Mouse (Mus musculus) yolk sac, embryonic 10.5 days (tissue): ENCODE measurements around the gene Nprl2.
"Not testable (repeated sequence)": the region's sequence is repeated elsewhere in the genome, so short reads cannot be mapped to it uniquely, and the experiment has no call there.

ENCODE experiments used
- DNase-seq: peaks from one replicate; pipeline ENCODE4 v3.0.0-alpha.2; 2017; ENCODE audit warnings: low spot score

Gene Nprl2

DNA sequence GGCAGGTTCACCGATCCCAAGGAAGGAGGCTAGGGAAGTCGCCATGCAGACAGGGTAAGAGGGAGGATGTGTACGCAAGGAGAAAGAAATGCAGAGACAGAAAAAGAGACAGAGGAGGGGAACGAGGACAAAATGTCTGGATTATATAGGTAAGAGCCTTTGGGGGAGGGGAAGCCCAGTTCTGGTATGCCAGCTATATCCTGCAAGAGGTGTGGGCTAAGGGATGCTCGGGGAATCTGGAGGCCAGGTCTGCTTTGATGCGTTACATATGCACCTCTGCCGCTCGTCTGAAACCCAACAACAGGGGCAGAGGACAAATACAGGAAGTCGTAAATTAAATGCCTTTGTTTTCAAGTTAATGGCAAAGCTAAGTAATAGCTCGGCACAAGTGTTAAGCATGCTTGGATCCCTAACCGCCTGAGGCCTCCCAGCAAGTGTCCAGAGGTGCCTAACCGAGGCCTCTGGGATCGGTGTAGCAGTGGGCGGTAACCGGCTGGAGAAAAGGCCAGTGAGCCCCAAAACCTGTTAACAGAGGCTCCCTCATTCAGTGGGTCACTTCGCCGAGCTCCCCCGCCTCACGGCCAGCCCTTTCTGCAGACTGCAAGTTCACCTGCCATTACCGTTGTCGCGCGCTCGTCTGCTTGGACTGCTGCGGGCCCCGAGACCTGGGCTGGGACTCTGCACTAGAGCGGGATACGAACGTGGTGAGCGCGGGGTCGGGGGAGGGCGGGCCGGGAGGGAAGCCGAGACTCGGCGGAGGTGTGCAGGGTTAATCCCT, 11.7 kb downstream of the Nprl2 start:
- no peak for DNase-seq

DNA sequence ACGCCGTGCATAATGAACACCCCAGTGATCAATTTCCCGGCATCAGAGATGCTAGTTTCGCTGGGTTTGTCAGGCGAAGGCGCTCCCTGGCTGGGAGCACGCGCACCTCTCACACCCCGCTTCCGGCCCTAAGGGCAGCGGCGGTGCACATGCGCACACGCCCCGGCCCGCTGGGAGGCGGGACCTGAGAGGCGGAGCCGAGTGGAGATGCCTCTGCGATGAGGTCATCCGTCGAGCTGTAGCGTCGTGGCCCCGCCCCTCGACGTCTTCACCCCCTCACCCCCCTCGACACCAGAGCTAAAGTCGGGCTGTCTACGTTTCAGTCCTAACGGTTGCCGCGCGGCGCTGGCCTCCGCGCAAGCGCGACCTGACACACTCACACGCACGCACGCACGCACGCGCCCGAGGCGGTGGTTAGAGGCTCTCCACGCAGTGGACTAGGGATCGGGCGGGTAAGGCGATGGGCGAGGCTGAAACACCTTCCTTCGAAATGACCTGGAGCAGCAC, 12.3 kb downstream of the Nprl2 start:
- peak; percentile 98 for DNase-seq

DNA sequence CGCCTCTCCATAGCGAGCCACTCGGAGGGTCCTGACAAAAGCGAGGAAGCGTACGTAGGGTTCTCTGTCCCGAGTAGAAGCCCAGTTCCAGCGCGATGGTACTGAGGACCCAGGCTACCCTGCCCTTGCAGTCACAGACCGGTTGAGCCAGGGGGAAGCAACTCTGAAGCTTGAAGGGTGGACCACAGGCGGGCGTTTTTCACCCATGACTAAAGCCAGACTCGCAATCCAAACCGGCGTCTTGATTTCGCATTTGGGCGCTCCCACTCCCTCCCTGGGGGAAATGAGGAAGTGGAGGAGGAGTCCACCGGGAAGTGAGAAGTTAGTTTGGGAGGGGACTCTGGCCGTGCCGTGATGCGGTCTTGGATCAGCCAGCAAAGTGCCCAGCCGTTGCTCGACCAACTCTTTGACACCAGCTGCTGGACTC, 13.0 kb downstream of the Nprl2 start:
- DNase-seq, result peak; percentile 73

DNA sequence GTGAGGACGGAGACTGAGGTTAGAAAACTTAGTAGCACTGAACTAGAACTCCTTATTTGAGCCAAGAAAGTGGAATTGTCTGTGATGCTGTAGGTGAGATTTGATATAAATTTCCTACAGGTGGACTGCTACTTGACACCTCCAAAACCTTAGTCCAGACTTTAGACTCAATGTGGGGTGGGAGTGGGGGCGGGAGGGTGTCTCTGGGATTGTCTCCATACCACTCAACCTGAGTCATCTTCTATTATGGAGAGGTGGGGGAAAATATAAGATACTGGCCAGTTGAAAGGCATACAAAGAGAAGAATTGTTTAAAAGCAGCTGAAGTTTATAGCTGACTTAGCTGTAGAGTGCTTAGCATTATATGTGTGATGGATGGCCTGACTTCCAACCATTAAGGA, 13.7 kb downstream of the Nprl2 start:
- no peak for DNase-seq

DNA sequence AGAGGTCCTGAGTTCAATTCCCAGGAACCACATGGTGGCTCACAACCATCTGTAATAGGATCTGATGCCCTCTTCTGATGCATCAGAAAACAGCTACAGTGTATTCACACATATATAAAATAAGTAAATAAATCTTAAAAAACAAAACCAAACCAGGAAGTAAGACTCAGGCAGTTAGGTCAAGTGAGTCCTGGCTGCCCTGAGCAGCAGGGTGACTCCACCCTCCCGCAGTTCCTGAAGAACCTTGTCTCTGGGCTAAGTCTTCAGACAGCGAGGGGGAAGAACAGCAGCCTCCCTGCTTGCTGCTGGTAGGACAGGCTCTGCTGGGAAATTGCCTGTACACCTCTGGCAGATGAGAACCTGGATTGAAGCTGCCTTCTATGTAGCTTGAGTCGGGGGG, 14.3 kb downstream of the Nprl2 start:
- no peak for DNase-seq

DNA sequence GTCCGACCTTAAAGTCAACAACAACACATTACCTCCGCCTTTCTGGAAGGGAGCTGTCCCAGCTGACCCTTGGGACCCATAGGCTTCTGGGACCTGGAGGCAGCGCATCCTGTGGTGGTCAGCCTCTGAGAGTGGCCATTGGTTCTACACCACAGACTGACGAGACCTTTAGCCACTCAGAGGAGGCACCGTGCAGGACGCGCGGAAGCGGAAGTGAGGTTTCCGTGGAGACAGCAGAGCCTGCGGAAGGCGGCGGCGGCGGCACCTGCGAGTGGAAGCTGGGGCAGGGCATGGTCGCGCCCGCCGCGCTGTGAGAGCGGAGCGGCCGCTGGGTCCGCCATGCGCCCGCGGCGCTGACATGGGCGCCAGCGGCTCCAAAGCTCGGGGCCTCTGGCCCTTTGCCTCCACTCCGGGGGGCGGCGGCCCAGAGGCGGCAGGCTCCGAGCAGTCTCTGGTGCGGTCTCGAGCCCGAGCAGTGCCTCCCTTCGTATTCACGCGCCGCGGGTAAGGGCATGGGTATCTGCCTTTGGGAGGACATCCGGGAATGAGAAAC, 21.1 kb downstream of the Nprl2 start, which contains the start of gene Tusc2:
Tusc2 (plus strand) TSS at position 227 of the 553 bp plus-strand sequence.
- peak; percentile 95 for DNase-seq

DNA sequence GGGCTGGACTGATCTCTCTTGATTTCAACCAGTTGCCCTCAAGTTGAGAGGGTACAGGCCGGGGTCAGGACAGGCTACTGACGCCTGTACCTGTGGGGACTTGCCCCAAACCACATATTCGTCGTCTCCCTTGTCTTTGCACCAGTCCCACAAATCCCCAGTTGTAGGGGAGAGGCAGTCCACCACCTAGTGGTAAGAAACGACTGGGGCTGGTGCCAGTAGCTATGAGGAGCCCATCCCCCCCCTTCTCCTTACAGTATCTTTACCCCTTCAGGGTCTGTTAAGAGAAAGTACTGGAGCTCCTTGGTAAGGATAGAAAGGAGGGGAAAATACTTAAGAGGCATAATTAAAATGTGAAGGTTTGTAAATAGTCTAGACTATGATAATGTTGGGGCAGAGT, 23.5 kb downstream of the Nprl2 start:
- DNase-seq, result not testable (repeated sequence)

DNA sequence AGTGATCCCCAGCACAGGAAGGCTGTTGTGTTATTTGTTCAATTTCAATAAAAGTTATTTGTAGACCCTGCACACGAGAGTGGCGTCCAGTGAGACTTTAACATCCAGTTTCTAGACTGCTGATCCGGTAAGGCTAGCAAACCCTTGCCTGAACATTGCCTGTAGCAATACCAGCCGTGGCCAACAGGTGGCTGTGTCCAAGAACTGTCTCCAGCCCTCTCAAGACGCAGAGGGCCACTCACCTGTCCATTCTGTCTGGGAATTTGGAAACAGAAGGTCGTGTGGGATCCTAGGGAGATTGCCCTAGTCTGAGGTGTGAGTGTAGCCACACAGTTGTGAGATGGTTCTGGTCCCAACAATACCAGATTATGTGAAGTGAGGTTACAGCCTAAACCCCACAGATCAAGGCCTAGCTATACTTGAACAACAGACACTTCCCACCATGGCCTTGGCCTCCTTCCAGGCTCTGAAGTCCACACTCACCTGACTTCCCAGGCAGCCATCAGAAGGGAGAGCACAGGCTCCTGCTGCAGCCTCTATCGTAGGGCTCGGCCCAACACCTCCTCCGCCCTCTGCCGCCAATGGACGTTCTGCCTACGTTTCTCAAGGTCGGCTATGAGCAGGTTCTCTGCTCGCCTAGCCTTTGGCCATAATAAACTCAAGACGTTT, 24.1 kb downstream of the Nprl2 start:
- DNase-seq, result peak; percentile 82

DNA sequence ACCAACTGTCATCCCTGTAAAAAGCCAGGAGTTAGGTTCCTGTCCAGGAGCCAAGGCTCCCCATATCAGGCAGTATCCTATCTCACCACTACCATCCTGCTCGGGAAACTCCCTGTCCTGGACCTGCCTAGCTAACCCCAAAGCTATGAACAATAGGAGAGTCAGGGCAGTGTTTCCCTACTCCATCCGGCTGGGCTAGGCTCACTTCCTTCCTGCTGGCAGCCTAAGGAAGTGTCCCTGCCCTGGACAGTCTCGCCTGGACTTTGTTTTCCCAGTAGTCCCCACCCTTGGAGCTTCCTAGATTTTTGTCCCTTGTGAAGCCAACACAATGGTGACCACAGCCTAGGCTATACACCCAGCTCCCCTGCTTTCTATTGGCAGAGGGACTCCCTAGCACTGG, 24.8 kb downstream of the Nprl2 start:
- peak; percentile 50 for DNase-seq

DNA sequence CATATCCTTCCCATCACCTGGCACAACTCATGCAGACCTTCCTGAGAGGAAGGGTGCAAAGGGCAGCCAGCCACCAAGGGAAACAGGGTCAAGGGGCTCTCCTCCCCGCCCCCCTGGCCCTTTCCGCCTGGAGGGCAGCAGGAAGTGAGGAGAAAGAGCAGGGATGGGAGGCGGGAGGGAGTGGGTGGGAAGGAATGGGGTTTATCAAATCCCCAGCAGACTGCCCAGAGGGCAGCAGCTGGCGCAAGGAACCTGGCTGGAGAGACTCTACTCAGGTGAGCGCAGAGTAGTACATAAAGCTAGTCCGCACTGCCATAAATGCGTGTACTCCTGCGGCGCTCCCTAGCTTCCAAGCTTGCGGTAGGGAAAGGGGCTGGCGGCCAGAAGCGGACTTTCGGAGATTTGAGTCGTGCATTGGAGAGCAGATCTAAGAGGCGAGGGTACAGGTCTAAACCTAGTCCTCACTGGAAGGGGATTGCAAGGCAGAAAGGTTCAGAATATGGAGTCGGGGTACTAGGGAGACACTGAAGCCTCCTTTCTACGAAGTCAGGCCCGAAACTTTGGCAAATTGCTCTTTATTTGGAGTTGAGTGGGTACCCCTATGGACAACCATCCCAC, 25.8 kb downstream of the Nprl2 start, which contains the start of gene Hyal2:
Hyal2 (plus strand) TSS at position 244 of the 618 bp plus-strand sequence.
- peak; percentile 80 for DNase-seq

DNA sequence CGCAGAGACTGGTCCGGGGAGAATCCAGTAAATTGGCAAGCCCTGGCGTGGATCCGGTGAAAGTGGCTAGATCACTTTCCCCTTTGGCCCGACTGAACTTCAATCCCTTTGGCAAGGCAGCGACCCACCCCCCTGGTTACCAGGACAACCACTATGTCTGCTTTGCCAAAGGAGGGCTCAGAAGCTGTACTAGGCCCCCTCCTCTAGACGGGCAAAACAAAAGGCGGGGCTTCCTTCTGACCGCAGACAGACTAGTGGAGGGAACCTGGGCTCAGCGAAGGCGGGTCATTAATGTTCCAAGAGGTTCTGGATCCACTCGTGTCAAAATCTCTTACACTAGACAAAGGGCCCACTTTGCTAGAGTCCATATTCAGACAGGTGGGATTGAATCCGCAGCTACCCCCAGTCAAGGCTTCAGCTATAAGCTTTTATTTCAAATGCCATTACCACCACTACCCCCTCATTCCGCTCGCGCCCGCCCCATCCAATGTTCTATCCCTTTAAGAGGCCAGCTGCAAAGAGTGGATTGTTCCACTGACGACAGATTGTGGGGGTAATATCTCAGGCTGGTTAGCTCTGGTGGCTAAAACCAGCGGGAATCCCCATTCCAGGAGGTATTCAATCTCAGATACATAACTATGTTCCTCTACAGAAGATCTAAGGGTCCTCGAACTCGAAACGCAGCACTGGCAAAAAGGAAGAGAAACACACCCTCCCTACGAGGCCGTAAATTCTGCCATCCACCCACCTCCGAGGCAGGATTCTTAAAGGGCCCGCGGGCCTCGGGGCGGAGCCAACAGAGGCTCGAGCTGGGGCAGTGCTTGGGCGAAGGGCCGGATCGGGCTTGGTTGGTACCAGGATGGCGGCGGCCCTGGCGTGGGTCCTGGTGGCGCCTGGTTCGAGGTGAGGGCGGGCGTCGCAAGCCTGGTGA, 26.6 kb downstream of the Nprl2 start:
- DNase-seq, result peak; percentile 92

DNA sequence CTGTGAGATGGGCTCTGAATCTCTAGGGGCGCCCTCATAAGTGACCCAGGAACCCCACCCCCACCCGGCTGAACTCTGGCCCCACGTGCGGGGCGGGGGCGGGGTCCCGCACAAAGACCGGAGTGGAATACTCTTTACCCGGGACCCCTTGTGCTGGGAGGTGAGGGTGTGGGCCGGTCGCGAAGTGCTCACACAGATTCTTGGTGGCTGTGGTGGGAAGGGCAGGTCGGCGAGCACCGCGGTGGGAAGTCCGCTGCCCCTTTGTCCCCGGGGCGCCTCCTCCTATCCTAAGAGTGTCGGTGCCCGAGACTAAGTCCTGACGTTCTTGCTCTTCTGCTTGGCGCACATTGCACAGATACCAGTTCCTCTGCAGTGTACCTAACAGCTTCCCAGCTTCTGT, 27.2 kb downstream of the Nprl2 start:
- no peak for DNase-seq

DNA sequence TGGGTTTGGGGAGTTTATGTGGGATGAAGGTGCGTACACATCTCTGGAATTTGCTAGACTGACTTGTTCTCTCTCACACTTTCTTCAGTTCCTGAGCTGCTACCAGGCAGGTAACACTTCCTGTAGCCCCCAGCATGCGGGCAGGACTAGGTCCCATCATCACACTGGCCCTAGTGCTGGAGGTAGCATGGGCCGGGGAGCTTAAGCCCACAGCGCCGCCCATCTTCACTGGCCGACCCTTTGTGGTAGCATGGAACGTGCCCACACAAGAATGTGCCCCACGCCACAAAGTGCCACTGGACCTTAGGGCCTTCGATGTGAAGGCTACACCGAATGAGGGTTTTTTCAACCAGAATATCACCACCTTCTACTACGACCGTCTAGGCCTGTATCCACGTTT, 28.0 kb downstream of the Nprl2 start:
- no peak for DNase-seq

DNA sequence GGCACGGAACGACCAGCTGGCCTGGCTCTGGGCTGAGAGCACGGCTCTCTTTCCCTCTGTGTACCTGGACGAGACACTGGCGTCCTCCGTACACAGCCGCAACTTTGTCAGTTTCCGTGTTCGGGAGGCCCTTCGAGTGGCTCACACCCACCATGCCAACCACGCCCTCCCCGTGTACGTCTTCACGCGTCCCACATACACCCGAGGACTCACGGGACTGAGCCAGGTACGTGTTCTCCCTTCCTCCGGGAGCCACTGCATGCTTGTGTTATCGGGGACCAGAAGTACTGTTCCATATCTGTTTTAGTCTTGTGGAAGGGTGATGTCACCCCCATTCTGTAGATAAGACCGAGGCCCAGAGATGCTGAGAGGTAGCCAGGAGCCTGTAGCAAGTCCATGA, 28.8 kb downstream of the Nprl2 start:
- no peak for DNase-seq

DNA sequence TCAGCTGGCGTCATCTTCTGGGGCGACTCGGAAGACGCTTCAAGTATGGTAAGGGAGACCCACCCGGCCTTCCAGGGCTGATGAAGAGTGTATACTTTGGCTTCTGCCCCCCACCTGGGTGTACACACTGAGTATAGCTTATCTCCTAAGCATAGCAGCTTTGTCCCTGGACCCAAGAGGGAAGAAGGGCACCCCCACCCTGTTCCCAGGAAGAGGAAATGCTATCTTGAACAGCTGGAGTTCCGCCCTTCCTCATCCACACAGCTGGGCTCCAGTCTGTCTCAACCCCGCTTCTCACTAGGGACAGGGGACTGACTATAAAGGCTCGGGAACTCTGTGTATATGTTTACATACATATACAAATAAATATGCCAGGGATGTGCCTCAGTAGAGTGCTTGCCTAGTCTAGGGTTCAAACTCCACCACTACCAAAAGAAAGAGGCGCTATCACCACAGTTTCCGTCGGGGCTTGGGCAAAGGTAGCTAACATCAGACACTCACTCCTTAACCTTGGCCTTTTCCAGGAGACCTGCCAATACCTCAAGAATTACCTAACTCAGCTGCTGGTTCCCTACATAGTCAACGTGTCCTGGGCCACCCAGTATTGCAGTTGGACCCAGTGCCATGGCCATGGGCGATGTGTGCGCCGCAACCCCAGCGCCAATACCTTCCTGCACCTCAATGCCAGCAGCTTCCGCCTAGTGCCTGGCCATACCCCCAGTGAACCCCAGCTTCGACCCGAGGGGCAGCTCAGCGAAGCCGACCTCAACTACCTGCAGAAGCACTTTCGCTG, 29.7 kb downstream of the Nprl2 start:
- DNase-seq, result no peak

DNA sequence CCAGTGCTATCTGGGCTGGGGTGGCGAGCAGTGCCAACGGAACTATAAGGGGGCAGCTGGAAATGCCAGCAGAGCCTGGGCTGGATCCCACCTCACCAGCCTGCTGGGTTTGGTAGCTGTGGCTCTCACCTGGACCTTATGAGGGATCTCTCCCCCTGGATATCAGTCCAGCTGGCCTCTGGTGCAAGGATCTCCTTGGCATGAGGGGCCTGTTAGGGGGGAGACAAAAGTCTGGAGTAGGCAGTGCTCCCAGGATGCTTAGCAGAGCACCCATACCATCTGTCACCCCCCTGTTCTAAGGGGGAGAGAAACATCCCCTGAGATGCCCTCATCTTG, 30.3 kb downstream of the Nprl2 start:
- DNase-seq, result no peak

DNA sequence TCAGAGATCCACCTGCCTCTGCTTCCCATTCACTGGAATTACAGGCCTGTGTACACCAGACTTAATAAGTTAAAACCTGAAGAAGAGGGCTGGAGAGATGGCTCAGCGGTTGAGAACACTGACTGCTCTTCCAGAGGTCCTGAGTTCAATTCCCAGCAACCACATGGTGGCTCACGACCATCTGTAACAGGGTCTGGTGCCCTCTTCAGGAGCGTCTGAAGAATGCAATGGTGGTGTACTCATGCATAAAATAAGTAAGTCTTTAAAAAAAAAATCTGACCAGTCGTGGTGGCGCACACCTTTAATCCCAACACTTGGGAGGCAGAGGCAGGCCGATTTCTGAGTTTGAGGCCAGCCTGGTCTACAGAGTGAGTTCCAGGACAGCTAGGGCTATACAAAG, 31.7 kb downstream of the Nprl2 start:
- not testable (repeated sequence) for DNase-seq

DNA sequence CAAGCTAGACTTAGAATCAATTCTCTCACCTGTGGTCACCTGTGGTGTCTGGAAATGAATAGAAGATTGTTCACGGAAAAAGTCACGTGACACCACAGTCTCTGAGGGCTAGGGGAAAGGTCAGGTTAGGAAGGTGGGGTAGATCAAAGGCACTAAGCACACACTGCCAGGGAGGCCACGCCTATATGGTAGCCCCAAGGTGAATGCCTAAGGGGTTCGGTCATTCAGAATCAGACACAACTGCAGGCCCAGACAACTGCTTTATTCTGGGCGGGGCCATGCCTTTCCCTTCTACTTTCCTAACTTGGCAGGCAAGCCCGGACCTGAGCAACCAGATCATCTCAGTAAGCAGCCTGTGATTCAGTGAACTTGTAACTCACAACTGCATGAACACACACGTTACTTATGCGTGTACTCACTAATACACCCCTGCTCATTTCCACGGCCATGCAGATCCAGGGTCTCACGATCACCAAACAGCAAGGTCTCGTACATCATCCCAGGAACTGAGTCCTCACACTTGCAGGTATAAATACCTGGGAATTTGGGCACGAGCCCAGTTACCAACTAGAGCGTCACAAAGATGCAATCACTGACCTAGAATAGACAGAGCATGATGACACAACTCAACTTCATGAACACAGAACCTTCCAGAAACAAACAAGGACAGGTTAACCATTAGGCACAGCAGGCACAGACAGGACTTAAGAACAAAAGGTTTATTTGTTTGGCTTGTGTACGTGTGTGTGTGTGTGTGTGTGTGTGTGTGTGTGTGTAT, 33.7 kb downstream of the Nprl2 start:
- DNase-seq, result peak; percentile 78

DNA sequence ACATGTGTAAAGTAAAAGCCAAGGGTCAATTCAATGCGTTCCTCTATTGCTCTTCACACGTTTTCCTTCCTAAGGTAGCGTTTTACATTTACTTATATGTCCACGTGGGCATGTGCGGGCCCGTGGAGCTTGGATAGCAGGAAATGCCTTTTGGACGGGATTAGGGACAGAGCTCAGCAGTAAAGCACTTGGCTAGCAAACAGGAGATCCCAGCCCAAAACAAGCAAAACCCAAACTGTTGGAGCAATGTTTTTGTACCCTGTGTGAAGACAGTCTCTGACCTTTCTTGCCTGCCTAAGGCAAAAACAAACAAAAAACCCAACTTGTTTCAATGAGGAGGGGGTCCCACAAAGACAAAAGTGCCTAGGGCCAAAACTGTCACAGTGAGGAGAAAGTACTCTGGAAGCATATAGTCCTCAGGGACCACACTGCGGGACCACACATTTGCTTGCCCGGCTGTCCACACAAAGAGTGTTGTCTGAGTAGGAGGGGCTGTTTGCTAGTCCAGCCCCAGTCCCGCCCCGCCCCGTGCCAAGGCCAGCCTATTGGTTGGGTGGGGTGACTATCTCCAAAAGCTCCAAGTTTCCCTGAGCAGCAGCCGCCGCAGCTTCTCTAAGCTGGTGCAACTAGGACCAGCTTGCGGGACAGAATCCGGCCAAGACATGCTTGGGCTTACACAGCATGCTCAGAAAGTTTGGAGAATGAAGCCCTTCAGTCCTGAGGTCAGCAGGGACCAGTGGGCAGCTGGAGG, 34.5 kb downstream of the Nprl2 start, which contains the start of gene Hyal1:
Hyal1 (plus strand) TSS at position 571 of the 751 bp plus-strand sequence.
- peak; percentile 89 for DNase-seq
